Mouse (Mus musculus): ENCODE measurements around the gene Zc3h12a.

- TF ChIP-seq CTCF (IDR thresholded peaks at IDR 0.05) = no peak
- no peak for TF ChIP-seq EP300 (IDR thresholded peaks at IDR 0.05)
These were observed 2.2 kb downstream of the Zc3h12a start for GRCm38 (mm10) chr4:125125361-125125921.
